Mouse (Mus musculus): ENCODE data around the gene Zcchc2. TPM values are rescaled to one million over a fixed set of nuclear protein-coding genes. Genes with fewer than 3 reads are reported as not detected.

The Zcchc2 gene
- total and polyA plus RNA-seq, 3 experiments = 10.3 to 25.0 (median 19.1) TPM

DNA sequence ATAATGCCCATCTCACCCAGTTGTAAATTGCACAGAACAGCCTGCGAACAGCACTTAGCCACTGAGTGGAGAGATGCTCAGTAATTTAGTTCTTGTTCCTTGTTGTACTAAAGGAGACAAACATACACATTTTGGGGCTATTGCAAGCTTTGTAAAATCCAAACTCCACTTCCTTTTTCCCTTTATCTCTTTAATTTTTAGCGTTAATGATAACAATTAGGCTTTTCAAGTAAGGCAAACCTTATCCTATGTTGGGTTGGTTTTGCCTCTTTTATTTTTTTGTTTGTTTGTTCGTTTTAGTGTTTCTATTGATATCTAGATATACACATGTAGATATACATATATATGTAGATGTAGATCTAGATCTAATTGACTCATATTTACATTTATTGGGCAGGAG, 34.6 kb downstream of the Zcchc2 start (continued):
- TF ChIP-seq MEF2A (IDR thresholded peaks at IDR 0.05; ENCODE audit: extremely low read depth, insufficient replicate concordance, low read depth, low read length, poor library complexity, severe bottlenecking) = no peak
- no peak for TF ChIP-seq ZKSCAN1 (IDR thresholded peaks at IDR 0.05; ENCODE audit: low read depth, low read length)
- TF ChIP-seq MAX (IDR thresholded peaks at IDR 0.05; ENCODE audit: low read length) = no peak
- TF ChIP-seq USF1 (IDR thresholded peaks at IDR 0.05; ENCODE audit: low read depth, low read length) = no peak
- no peak for TF ChIP-seq CHD2 (IDR thresholded peaks at IDR 0.05; ENCODE audit: low read length)
- TF ChIP-seq NELFE (IDR thresholded peaks at IDR 0.05; ENCODE audit: low read depth, low read length) = no peak
- TF ChIP-seq MAFK (IDR thresholded peaks at IDR 0.05; ENCODE audit: borderline replicate concordance, low read depth, low read length) = no peak
- TF ChIP-seq ZMIZ1 (IDR thresholded peaks at IDR 0.05; ENCODE audit: low read depth, low read length) = no peak
- no peak for TF ChIP-seq MXI1 (IDR thresholded peaks at IDR 0.05; ENCODE audit: low read depth, low read length)
- TF ChIP-seq TAL1 (IDR thresholded peaks at IDR 0.05; ENCODE audit: low read length) = no peak
- 0 out of 2 replicates have a peak, but pooled peaks have one; percentile 4 for TF ChIP-seq SIN3A (IDR thresholded peaks at IDR 0.05; ENCODE audit: low read length)
- no peak for TF ChIP-seq UBTF (IDR thresholded peaks at IDR 0.05; ENCODE audit: borderline replicate concordance, insufficient read depth, low read depth, low read length)
- no peak for TF ChIP-seq KAT2A (conservative IDR thresholded peaks at IDR 0.05; ENCODE audit: low read depth, low read length)
- TF ChIP-seq GABPA (IDR thresholded peaks at IDR 0.05; ENCODE audit: low read depth, low read length) = no peak
- TF ChIP-seq CTCF (IDR thresholded peaks at IDR 0.05 in 2 of 3, conservative IDR thresholded peaks at IDR 0.05 in 1 of 3; ENCODE audit: control insufficient read depth in 1 of 3, insufficient read depth in 1 of 3, low read depth in 2 of 3, low read length in 3 of 3, poor library complexity in 1 of 3, severe bottlenecking in 1 of 3) = no peak
- no peak for TF ChIP-seq ELF1 (IDR thresholded peaks at IDR 0.05; ENCODE audit: low read depth, low read length)
- TF ChIP-seq ZC3H11A (IDR thresholded peaks at IDR 0.05; ENCODE audit: low read depth, low read length) = no peak
- no peak; the same call in 1 of the 2 replicates for TF ChIP-seq RCOR1 (IDR thresholded peaks at IDR 0.05; ENCODE audit: low read depth, low read length)
- 0 out of 2 replicates have a peak, but pooled peaks have one; percentile 15 for TF ChIP-seq TCF12 (IDR thresholded peaks at IDR 0.05; ENCODE audit: low read depth, low read length)

GRCm38 (mm10) chr1:106029769-106030168, 39.6 kb downstream of the Zcchc2 start:
- Histone ChIP-seq H3K4me3 (ENCODE audit: control insufficient read depth in 1 of 2, insufficient read depth in 1 of 2, low read depth in 2 of 2, low read length in 2 of 2) (no peak overlapping the region), H3K4me1 (ENCODE audit: control insufficient read depth in 1 of 2, insufficient read depth in 2 of 2, low read length in 2 of 2) (peaks cover 0 to 5% of the 10 kb centered on the region in 2 experiments; a peak in 2 of 4 replicates), H3K36me3 (ENCODE audit: control insufficient read depth in 1 of 2, insufficient read depth in 2 of 2, low read length in 2 of 2) (peaks cover 2 to 22% of the 10 kb centered on the region in 2 experiments), H3K79me2 (ENCODE audit: control insufficient read depth, insufficient read depth, low read length, poor library complexity) (no peaks in the 10 kb centered on the region), H3K27me3 (ENCODE audit: control insufficient read depth in 1 of 2, insufficient read depth in 2 of 2, low read length in 2 of 2) (no peaks in the 10 kb centered on the region), H3K9me3 (replicated peaks; ENCODE audit: insufficient read depth, low read length) (no peaks in the 10 kb centered on the region), H3K27ac (ENCODE audit: control insufficient read depth, low read depth, low read length) (no peak overlapping the region), H3K9ac (ENCODE audit: control insufficient read depth, low read depth, low read length, poor library complexity, severe bottlenecking) (no peak overlapping the region)
- TF ChIP-seq MEF2A (IDR thresholded peaks at IDR 0.05; ENCODE audit: extremely low read depth, insufficient replicate concordance, low read depth, low read length, poor library complexity, severe bottlenecking) (no peak), NRF1 (IDR thresholded peaks at IDR 0.05; ENCODE audit: insufficient read depth, low read depth, low read length, poor library complexity, severe bottlenecking) (no peak), TCF12 (IDR thresholded peaks at IDR 0.05; ENCODE audit: low read depth, low read length) (no peak), USF2 (IDR thresholded peaks at IDR 0.05; ENCODE audit: borderline replicate concordance in 1 of 2, insufficient read depth in 1 of 2, low read depth in 1 of 2, low read length in 2 of 2) (no peak), MYB (IDR thresholded peaks at IDR 0.05; ENCODE audit: low read depth, low read length) (no peak), CHD2 (IDR thresholded peaks at IDR 0.05; ENCODE audit: low read length) (no peak), NELFE (IDR thresholded peaks at IDR 0.05; ENCODE audit: low read depth, low read length) (no peak)
- DNase-seq (ENCODE audit: low read depth, low spot score) = no peak

Measured in MEL (cell line).